Mouse (Mus musculus) limb, embryonic 11.5 days (tissue): ENCODE measurements around the gene Tnfrsf13b. TPM values are rescaled to one million over a fixed set of nuclear protein-coding genes. Genes with fewer than 3 reads are reported as not detected.

ENCODE experiments used
- ATAC-seq: fragments of 200-750 bp; cut with Nextera tagmentation; 2 replicates; pipeline ENCODE4 v1.8.0; 2017; ENCODE audit warnings: low read depth; ENCODE audit not compliant: insufficient number of reproducible peaks, low FRiP score, low TSS enrichment
- DNase-seq: peaks from one replicate; pipeline ENCODE4 v3.0.0-alpha.2; 2015; ENCODE audit warnings: low spot score
- H3K27ac ChIP-seq: fragments of 300-500 bp; sonication (generic); replicated peaks from 2 replicates; pipeline ENCODE4 v1.5.1; 2014; ENCODE audit warnings: low read depth, mild to moderate bottlenecking, low read length
- H3K27me3 ChIP-seq: fragments of 300-500 bp; sonication (generic); 2 replicates; pipeline ENCODE4 v1.6.1; 2014; ENCODE audit warnings: mild to moderate bottlenecking, low read length, mixed read lengths; ENCODE audit not compliant: control insufficient read depth, insufficient read depth
- H3K36me3 ChIP-seq: fragments of 300-500 bp; sonication (generic); 2 replicates; pipeline ENCODE4 v1.6.1; 2014; ENCODE audit warnings: mild to moderate bottlenecking, low read length, moderate library complexity, mixed read lengths; ENCODE audit not compliant: control insufficient read depth, insufficient read depth
- H3K4me1 ChIP-seq: fragments of 300-500 bp; sonication (generic); 2 replicates; pipeline ENCODE4 v1.6.1; 2014; ENCODE audit warnings: low read length, mixed read lengths; ENCODE audit not compliant: control insufficient read depth, insufficient read depth
- H3K4me2 ChIP-seq: fragments of 300-500 bp; sonication (generic); 2 replicates; pipeline ENCODE4 v1.6.1; 2014; ENCODE audit warnings: low read depth, mild to moderate bottlenecking, moderate library complexity; ENCODE audit not compliant: severe bottlenecking
- H3K4me3 ChIP-seq: fragments of 300-500 bp; sonication (generic); 2 replicates; pipeline ENCODE4 v1.5.1; 2014; ENCODE audit warnings: low read depth, low read length
- H3K9ac ChIP-seq: fragments of 300-500 bp; sonication (generic); 2 replicates; pipeline ENCODE4 v1.6.1; 2014; ENCODE audit warnings: mild to moderate bottlenecking, low read length
- H3K9me3 ChIP-seq: fragments of 300-500 bp; sonication (generic); 2 replicates; pipeline ENCODE4 v1.6.1; 2016; ENCODE audit warnings: low read length; ENCODE audit not compliant: control insufficient read depth
- WGBS: fragments of 180-500 bp; shearing (Covaris S2); extraction: QIAGEN DNeasy Blood & Tissue Kit; methylation state at CpG from one replicate; pipeline ENCODE4 v1.1.7; 2014; 5-methylcytosine and 5-hydroxymethylcytosine counted together
- polyA plus RNA-seq: library from polyadenylated mRNA; unstranded; fragments of >200 nt; fragmentation: Nextera tagmentation; extraction: Ambion mirVana; gene quantifications from 2 replicates; pipeline ENCODE4 v1.2.1, GENCODE M21; 2014

Tnfrsf13b gene
- polyA plus RNA-seq, 1 experiment from 2014 or later = 0.99 TPM

DNA sequence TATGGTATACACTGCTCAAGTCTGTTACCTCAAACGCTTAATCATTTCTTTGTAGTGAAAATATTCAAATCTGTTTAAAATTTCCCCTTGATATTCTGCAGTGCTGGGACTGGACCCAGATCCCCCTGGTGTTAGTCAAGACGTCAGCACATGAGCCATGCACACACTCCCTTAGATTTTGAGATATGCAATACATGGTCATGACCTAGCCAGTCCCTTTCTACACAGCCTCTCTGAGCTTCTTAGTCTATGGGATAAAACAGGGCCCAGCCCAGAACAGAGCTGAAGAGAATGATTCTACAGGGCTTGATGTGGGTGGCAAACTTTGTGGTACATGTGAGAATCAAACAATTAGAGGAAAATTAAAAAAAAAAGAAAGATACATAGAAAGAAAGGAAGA lies 15.1 kb downstream of the Tnfrsf13b start:
- H3K27ac ChIP-seq = no peak overlapping the region
- H3K9ac ChIP-seq = no peak overlapping the region
- DNase-seq = no peak
- no peaks in the 10 kb centered on the region for H3K9me3 ChIP-seq
- ATAC-seq = no peak
- no peak overlapping the region for H3K4me2 ChIP-seq
- no peaks in the 10 kb centered on the region; the same call in 1 of the 2 replicates for H3K27me3 ChIP-seq
- no peak overlapping the region for H3K4me3 ChIP-seq
- no peaks in the 10 kb centered on the region for H3K4me1 ChIP-seq
- 83% methylated on average over 2 of the region's 2 CpGs for WGBS
- H3K36me3 ChIP-seq = no peaks in the 10 kb centered on the region

DNA sequence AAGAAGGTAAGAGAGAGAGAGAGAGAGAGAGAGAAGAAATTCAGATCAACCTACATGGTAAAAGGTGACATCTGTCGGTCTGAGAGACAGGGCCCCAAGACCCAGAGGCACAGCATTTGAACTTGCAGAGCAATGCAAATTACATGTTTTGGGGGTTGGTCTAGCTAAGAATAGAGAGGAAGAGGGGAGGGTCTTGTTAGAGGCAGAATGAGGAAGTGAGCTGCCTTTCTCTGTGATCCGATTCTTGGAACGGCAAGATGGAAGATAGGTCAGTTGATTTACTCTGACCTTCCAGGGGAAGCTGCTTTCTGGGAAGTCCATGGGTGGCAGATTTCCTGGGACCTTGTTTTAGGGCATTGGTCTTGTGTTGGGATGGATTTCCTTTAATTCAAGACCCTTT lies 15.7 kb downstream of the Tnfrsf13b start:
- DNase-seq (no peak), ATAC-seq (no peak)
- no peak overlapping the region for H3K4me2 ChIP-seq
- no peak overlapping the region for H3K27ac ChIP-seq
- H3K27me3 ChIP-seq = no peaks in the 10 kb centered on the region; the same call in 1 of the 2 replicates
- H3K4me3 ChIP-seq = no peak overlapping the region
- H3K9me3 ChIP-seq = no peaks in the 10 kb centered on the region
- 77% methylated on average over 3 of the region's 3 CpGs for WGBS
- no peaks in the 10 kb centered on the region; the same call in 1 of the 2 replicates for H3K4me1 ChIP-seq
- no peak overlapping the region for H3K9ac ChIP-seq
- no peaks in the 10 kb centered on the region for H3K36me3 ChIP-seq

DNA sequence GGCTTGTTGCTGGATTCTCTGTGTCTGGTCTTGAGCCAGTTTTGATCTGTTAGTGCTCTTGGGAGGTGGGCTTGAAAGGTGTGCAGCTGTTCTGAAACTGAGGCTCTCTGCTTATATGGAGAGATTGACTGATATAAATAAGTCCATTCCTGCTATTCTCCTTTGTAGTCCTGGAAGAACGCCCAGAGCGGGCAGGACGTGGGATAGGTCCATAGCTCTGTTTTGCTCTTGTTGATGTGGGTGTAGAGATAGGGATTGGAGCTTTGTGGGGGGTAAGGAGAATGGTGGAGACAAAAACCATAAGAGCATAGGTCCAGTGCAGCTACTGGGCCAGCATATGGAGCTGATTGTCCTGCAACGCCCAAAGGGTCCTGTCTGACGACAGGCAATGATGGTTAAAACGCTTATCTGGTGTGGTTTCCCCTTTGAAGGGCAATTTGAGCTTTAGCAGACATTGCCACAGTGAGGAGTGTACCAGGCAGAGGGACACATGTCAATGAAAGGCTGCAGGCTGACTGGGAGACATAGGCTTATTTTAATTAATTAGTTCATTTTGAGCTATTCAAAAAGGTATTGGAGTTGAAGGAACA lies 16.5 kb downstream of the Tnfrsf13b start:
- Histone ChIP-seq H3K9me3 (no peaks in the 10 kb centered on the region), H3K27me3 (peaks cover 1% of the 10 kb centered on the region; the same call in 1 of the 2 replicates), H3K4me3 (no peak overlapping the region), H3K4me1 (no peaks in the 10 kb centered on the region; the same call in 1 of the 2 replicates), H3K4me2 (no peak overlapping the region), H3K27ac (no peak overlapping the region), H3K9ac (no peak overlapping the region), H3K36me3 (no peaks in the 10 kb centered on the region)
- 45% methylated on average over 6 of the region's 6 CpGs for WGBS
- ATAC-seq (no peak), DNase-seq (no peak)

DNA sequence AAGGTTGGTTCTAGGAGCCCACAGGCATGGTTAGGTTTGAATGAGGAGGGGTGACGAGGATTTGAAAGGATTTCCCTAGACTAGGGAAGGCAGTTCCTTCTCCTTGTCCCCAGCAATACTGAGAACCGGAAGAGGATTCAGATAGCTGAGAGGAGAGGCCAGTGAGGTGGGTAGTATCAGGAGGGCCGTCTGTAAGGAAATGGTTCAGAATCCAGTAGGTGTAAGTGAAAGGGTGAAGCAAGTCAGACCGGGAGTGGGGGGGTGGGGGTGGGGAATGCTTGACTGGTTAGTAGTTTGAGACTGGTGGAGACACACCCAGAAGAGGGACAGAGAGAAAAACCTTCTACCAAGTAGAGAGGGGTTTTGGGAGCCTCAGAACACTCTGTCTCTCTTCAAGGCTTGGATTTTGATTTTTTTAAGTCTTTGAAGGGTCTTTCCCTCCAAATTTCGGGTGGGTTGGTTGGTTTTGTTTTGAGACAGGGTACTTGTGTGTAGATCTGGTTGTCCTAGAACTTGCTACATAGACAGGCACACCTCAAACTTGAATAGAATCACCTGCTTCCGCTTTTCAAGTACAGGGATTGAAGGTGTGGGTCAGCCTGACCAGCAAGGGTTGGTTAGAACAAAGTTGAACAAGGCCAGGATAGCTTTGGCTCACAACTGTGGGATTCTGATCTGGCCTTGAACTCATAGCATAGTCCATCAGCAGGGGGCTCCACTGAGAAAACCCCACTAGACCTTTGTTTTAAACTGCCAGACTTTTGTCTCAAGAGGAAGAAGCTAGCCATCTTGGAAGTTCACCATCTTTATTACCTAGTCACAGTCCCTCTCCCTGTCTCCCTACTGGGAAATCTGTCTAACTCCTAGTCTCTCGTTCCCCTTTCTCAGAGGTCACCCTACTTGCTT lies 17.3 kb downstream of the Tnfrsf13b start:
- Histone ChIP-seq H3K4me2 (no peak overlapping the region), H3K36me3 (no peaks in the 10 kb centered on the region), H3K27ac (no peak overlapping the region), H3K4me1 (no peaks in the 10 kb centered on the region; the same call in 1 of the 2 replicates), H3K27me3 (peaks cover 4% of the 10 kb centered on the region; the same call in 1 of the 2 replicates), H3K9me3 (no peaks in the 10 kb centered on the region), H3K4me3 (no peak overlapping the region), H3K9ac (no peak overlapping the region)
- DNase-seq (no peak), ATAC-seq (no peak)
- 72% methylated on average over 7 of the region's 7 CpGs for WGBS

DNA sequence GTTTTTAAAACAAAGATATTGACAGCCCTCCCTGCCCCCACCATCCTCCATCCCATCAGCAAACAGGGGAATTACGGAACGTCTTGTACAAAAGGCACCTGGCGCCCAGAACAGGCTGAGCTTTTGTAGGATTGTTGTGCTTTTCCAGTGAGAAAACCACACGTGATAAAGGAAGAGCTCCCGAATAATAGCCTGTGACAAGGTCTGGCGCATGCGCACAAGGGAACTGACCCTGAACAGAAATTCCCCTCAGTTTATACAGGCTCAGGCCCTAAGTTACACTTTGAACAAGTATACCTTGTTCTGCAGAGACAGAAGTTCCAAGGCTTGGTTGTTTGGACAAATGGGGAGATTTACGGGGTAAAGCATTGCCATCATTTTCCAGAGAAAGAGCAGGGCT lies 19.0 kb downstream of the Tnfrsf13b start:
- Histone ChIP-seq H3K9me3 (no peaks in the 10 kb centered on the region), H3K27ac (no peak overlapping the region), H3K4me1 (no peaks in the 10 kb centered on the region; the same call in 1 of the 2 replicates), H3K4me3 (no peak overlapping the region), H3K9ac (no peak overlapping the region), H3K36me3 (no peaks in the 10 kb centered on the region), H3K4me2 (no peak overlapping the region), H3K27me3 (peaks cover 4% of the 10 kb centered on the region; the same call in 1 of the 2 replicates)
- WGBS = 79% methylated on average over 8 of the region's 8 CpGs
- DNase-seq (no peak), ATAC-seq (no peak)

DNA sequence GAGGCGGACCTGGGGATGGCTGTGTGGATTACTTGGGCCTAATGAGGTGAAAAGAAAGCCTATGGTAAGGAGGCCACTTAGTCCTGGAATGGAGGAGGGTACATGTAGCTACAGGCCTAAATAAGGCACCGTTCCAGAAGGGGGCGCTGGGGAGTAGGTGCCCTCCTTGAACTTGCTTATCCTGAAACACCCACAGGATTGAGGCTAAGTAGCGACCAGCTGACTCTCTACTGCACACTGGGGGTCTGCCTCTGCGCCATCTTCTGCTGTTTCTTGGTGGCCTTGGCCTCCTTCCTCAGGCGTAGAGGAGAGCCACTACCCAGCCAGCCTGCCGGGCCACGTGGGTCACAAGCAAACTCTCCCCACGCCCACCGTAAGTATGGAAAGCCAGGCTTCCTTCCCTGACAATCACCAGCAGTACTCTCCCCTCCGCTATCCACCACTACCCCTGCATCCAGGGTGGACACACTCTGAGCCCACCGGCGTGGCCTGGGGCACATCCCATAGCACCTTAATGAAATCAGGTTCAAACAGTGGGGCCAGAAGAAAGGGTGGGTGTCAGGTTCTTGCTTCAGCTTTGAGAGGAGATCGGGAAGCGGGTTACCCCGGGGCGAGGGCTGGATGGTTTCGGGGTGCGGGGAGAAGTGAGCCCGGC lies 20.2 kb downstream of the Tnfrsf13b start:
- H3K4me2 ChIP-seq = peak overlapping the region; percentile 66
- WGBS = 12% methylated on average over 20 of the region's 20 CpGs
- ATAC-seq (no peak), DNase-seq (peak; percentile 79)
- no peaks in the 10 kb centered on the region for H3K36me3 ChIP-seq
- peaks cover 4% of the 10 kb centered on the region; the same call in 1 of the 2 replicates for H3K27me3 ChIP-seq
- no peaks in the 10 kb centered on the region for H3K9me3 ChIP-seq
- peak overlapping the region; percentile 45; the same call in 1 of the 2 replicates for H3K9ac ChIP-seq
- H3K4me1 ChIP-seq = no peaks in the 10 kb centered on the region; the same call in 1 of the 2 replicates
- H3K4me3 ChIP-seq = peak overlapping the region; percentile 32
- H3K27ac ChIP-seq = no peak overlapping the region

DNA sequence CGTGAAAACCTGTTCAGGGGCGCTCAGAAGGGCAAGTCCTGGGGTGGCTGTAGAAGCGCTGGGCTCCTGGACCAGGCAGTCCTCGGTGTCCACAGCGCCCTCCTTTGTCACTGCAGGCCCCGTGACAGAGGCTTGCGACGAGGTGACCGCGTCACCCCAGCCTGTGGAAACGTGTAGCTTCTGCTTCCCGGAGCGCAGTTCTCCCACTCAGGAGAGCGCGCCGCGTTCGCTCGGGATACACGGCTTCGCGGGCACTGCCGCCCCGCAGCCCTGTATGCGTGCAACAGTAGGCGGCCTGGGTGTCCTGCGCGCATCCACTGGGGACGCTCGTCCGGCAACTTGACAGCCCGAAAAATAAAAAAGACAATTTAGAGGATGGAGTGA lies 20.7 kb downstream of the Tnfrsf13b start:
- WGBS = 6% methylated on average over 32 of the region's 32 CpGs
- Histone ChIP-seq H3K4me2 (peak overlapping the region; percentile 66), H3K9ac (peak overlapping the region; percentile 45; the same call in 1 of the 2 replicates), H3K27me3 (peaks cover 4% of the 10 kb centered on the region; the same call in 1 of the 2 replicates), H3K4me3 (peak overlapping the region; percentile 32), H3K36me3 (peaks cover under 1% of the 10 kb centered on the region; the same call in 1 of the 2 replicates), H3K4me1 (no peaks in the 10 kb centered on the region; the same call in 1 of the 2 replicates), H3K9me3 (no peaks in the 10 kb centered on the region), H3K27ac (no peak overlapping the region)
- ATAC-seq = 0 out of 2 replicates have a peak, but pooled peaks have one; percentile 17
- DNase-seq = peak; percentile 63
